ENCODE assay signal across 24 mouse cellular contexts in genomic region chr12:52079296-52079695, GRCm38 (mm10). TPM values are rescaled to one million over a fixed set of nuclear protein-coding genes. Genes with fewer than 3 reads are reported as not detected.
DNase-seq lines count a peak whose midpoint lies in the region; ATAC-seq lines count a peak whose summit lies in the region.
"Not testable (repeated sequence)": the region's sequence is repeated elsewhere in the genome, so short reads cannot be mapped to it uniquely, and the experiment has no call there.
"Had no signal": no experiment of that assay in that cellular context is flagged by ENCODE, and none has a peak within 500 bp of the region (broad histone marks: within the 10 kb centered on the region; RNA-seq: fewer than 3 reads in every experiment).

No protein-coding gene starts in this region.

- peak; percentile 49 for ATAC-seq in erythroblast, adult 5-6 weeks (replicated peaks; ENCODE audit: low FRiP score, poor library complexity, severe bottlenecking)
- ATAC-seq in heart, embryonic 16.5 days (replicated peaks; ENCODE audit: extremely low read depth, insufficient read depth, low FRiP score) = 0 out of 2 replicates have a peak, but pooled peaks have one; percentile 41
- ATAC-seq in kidney, embryonic 15.5 days (replicated peaks; ENCODE audit: low FRiP score) = peak; percentile 46; the same call in 1 of the 2 replicates
- ATAC-seq in liver, embryonic 11.5 days (replicated peaks; ENCODE audit: low FRiP score) = 0 out of 2 replicates have a peak, but pooled peaks have one; percentile 41
- ATAC-seq in liver, embryonic 13.5 days (ENCODE audit: low read depth) = peak; percentile 61; the same call in 1 of the 2 replicates
- ATAC-seq in megakaryocyte-erythroid progenitor cell, adult 5-6 weeks (replicated peaks; ENCODE audit: low FRiP score, low TSS enrichment, poor library complexity, severe bottlenecking) = peak; percentile 47; the same call in 1 of the 2 replicates
- 0 out of 2 replicates have a peak, but pooled peaks have one; percentile 59 for ATAC-seq in monocyte, adult 5-6 weeks (replicated peaks; ENCODE audit: insufficient number of reproducible peaks, low FRiP score, low TSS enrichment, poor library complexity, severe bottlenecking)

- not testable (repeated sequence) for H3K9ac ChIP-seq in heart, embryonic 16.5 days (ENCODE audit: low read length); kidney, embryonic 15.5 days; liver, embryonic 11.5 days (ENCODE audit: low read depth, low read length); liver, embryonic 13.5 days

- not testable (repeated sequence) for H3K36me3 ChIP-seq in heart, embryonic 16.5 days (ENCODE audit: control insufficient read depth, insufficient read depth); kidney, embryonic 15.5 days; liver, embryonic 11.5 days (ENCODE audit: control insufficient read depth, insufficient read depth, low read length); liver, embryonic 13.5 days

- not testable (repeated sequence) for H3K4me1 ChIP-seq in heart, embryonic 16.5 days (ENCODE audit: control insufficient read depth, insufficient read depth, low read length); kidney, embryonic 15.5 days; liver, embryonic 11.5 days (replicated peaks; ENCODE audit: control insufficient read depth, insufficient read depth, low read length); liver, embryonic 13.5 days (replicated peaks)

- H3K4me3 ChIP-seq in heart, embryonic 16.5 days (ENCODE audit: low read length); kidney, embryonic 15.5 days (replicated peaks); liver, embryonic 11.5 days (ENCODE audit: low read depth, low read length); liver, embryonic 13.5 days (replicated peaks): not testable (repeated sequence)

- DNase-seq in liver, embryonic 11.5 days (ENCODE audit: low spot score); liver, embryonic 13.5 days: not testable (repeated sequence)

- no CpG with 5 or more reads among the region's 3 CpGs for WGBS in heart, embryonic 16.5 days
- no CpG with 5 or more reads among the region's 3 CpGs for WGBS in kidney, embryonic 15.5 days
- WGBS in liver, embryonic 11.5 days = no CpG with 5 or more reads among the region's 3 CpGs
- WGBS in liver, embryonic 13.5 days (ENCODE audit: insufficient replicate concordance) = 40% methylated on average over 1 of the region's 3 CpGs

- H3K4me2 ChIP-seq in heart, embryonic 16.5 days (ENCODE audit: low read depth, low read length); kidney, embryonic 15.5 days; liver, embryonic 11.5 days; liver, embryonic 13.5 days: not testable (repeated sequence)

- H3K27ac ChIP-seq in heart, embryonic 16.5 days (ENCODE audit: low read length); kidney, embryonic 15.5 days; liver, embryonic 11.5 days (ENCODE audit: low read depth, low read length); liver, embryonic 13.5 days: not testable (repeated sequence)

- H3K9me3 ChIP-seq in heart, embryonic 16.5 days (replicated peaks; ENCODE audit: control insufficient read depth, low read length); kidney, embryonic 15.5 days (replicated peaks); liver, embryonic 11.5 days (ENCODE audit: control insufficient read depth, low read length); liver, embryonic 13.5 days (replicated peaks): not testable (repeated sequence)

- H3K27me3 ChIP-seq in heart, embryonic 16.5 days (ENCODE audit: control insufficient read depth, insufficient read depth, low read length); kidney, embryonic 15.5 days; liver, embryonic 11.5 days (replicated peaks; ENCODE audit: control insufficient read depth, insufficient read depth, low read length); liver, embryonic 13.5 days: not testable (repeated sequence)

RNA-seq across cellular contexts. Expression of gene Nubpl, which starts 18.2 kb away (rescaled TPM):
- total RNA-seq in erythroblast, adult 5-6 weeks (2015; ENCODE audit: low replicate concordance) = 1.5 TPM in 2 replicates
- not detected in 2 replicates for total RNA-seq in erythroblast, adult 5-6 weeks (2017; ENCODE audit: low replicate concordance)
- polyA plus RNA-seq in heart, embryonic 16.5 days (2015; fragmentation: Nextera tagmentation; extraction: Ambion mirVana) = 9.5 and 10.6 TPM in 2 replicates
- 14.6 and 15.7 TPM in 2 replicates for polyA plus RNA-seq in kidney, embryonic 15.5 days (2015; fragmentation: Nextera tagmentation; extraction: Ambion mirVana)
- 12.4 and 13.3 TPM in 2 replicates for polyA plus RNA-seq in liver, embryonic 11.5 days (2014; fragmentation: Nextera tagmentation; extraction: Ambion mirVana)
- polyA plus RNA-seq in liver, embryonic 13.5 days (2015; fragmentation: Nextera tagmentation; extraction: Ambion mirVana) = 6.2 and 6.3 TPM in 2 replicates
- total RNA-seq in megakaryocyte-erythroid progenitor cell, adult 5-6 weeks (2014; fragmentation: Nextera tagmentation) = 7.5 and 8.8 TPM in 2 replicates
- total RNA-seq in megakaryocyte-erythroid progenitor cell, adult 5-6 weeks (2017) = 5.2 and 9.4 TPM in 2 replicates
- total RNA-seq in monocyte, adult 5-6 weeks (2017) = 0.85 to 4.8 TPM (median 0.95 TPM) in 3 replicates

RNA-seq across cellular contexts. Expression of gene Gpr33, which starts 51.4 kb away (rescaled TPM):
- total RNA-seq in erythroblast, adult 5-6 weeks (2015; ENCODE audit: low replicate concordance) = not detected in 2 replicates
- total RNA-seq in erythroblast, adult 5-6 weeks (2017; ENCODE audit: low replicate concordance) = not detected in 2 replicates
- not detected in 2 replicates for polyA plus RNA-seq in heart, embryonic 16.5 days (2015; fragmentation: Nextera tagmentation; extraction: Ambion mirVana)
- not detected in 2 replicates for polyA plus RNA-seq in kidney, embryonic 15.5 days (2015; fragmentation: Nextera tagmentation; extraction: Ambion mirVana)
- polyA plus RNA-seq in liver, embryonic 11.5 days (2014; fragmentation: Nextera tagmentation; extraction: Ambion mirVana) = not detected in 2 replicates
- not detected in 2 replicates for polyA plus RNA-seq in liver, embryonic 13.5 days (2015; fragmentation: Nextera tagmentation; extraction: Ambion mirVana)
- not detected in 2 replicates for total RNA-seq in megakaryocyte-erythroid progenitor cell, adult 5-6 weeks (2014; fragmentation: Nextera tagmentation)
- not detected in 2 replicates for total RNA-seq in megakaryocyte-erythroid progenitor cell, adult 5-6 weeks (2017)
- not detected in 3 replicates for total RNA-seq in monocyte, adult 5-6 weeks (2017)
- total RNA-seq: adrenal gland, adult 2 months; adrenal gland, postnatal 10 days; adrenal gland, postnatal 25 days; adrenal gland, postnatal 4 days; ES-E14; MEL had no signal
- polyA plus RNA-seq: adrenal gland, adult 2 months; brain, embryonic 14.5 days; C2C12; cortical plate, adult 2 months; embryonic facial prominence, embryonic 10.5 days; embryonic facial prominence, embryonic 12.5 days; embryonic facial prominence, embryonic 14.5 days; erythroblast, embryonic 14.5 days; forebrain, embryonic 10.5 days; forebrain, embryonic 12.5 days; forebrain, embryonic 14.5 days; forebrain, embryonic 16.5 days had no signal
